Mouse (Mus musculus) liver, embryonic 14.5 days (tissue): ENCODE measurements around the gene Fbxo34. TPM values are rescaled to one million over a fixed set of nuclear protein-coding genes. Genes with fewer than 3 reads are reported as not detected.
A peak's percentile ranks its signal among the peaks of the same experiment; 100 is the strongest.

Source experiments
- ATAC-seq: fragments of 200-750 bp; cut with Nextera tagmentation; 2 replicates; pipeline ENCODE4 v1.8.0; 2017; ENCODE audit warnings: moderate number of reproducible peaks, mild to moderate bottlenecking, moderate library complexity; ENCODE audit not compliant: insufficient read depth
- DNase-seq, 3 experiments: peaks; one replicate each; pipeline ENCODE4 v3.0.0-alpha.2; 2012 to 2013; ENCODE audit warnings: low read depth in 3 of 3, low spot score in 3 of 3
- H3K27ac ChIP-seq: fragments of 300-500 bp; sonication (generic); 2 replicates; pipeline ENCODE4 v1.5.1; 2014; ENCODE audit warnings: moderate library complexity, mild to moderate bottlenecking, control low read depth, inconsistent platforms
- H3K27me3 ChIP-seq: fragments of 300-500 bp; sonication (generic); 2 replicates; pipeline ENCODE4 v1.6.1; 2014; ENCODE audit warnings: mild to moderate bottlenecking, low read length, moderate library complexity; ENCODE audit not compliant: control insufficient read depth, insufficient read depth
- H3K36me3 ChIP-seq: fragments of 300-500 bp; sonication (generic); replicated peaks from 2 replicates; pipeline ENCODE4 v1.6.1; 2014; ENCODE audit warnings: low read depth; ENCODE audit not compliant: control insufficient read depth, insufficient read depth
- H3K4me1 ChIP-seq, 2 experiments: fragments of 200-500 bp in 1 of 2; fragments of 300-500 bp in 1 of 2; sonication (generic) in 1 of 2; replicated peaks; 2 replicates each; pipeline ENCODE4 v1.6.1; 2012 to 2014; ENCODE audit warnings: antibody characterized with exemption in 1 of 2, inconsistent platforms in 1 of 2, low read length in 1 of 2; ENCODE audit not compliant: control insufficient read depth in 2 of 2, insufficient read depth in 2 of 2
- H3K4me2 ChIP-seq: fragments of 300-500 bp; sonication (generic); 2 replicates; pipeline ENCODE4 v1.6.1; 2014; ENCODE audit warnings: low read depth, mild to moderate bottlenecking, control low read depth, moderate library complexity
- H3K4me3 ChIP-seq, 2 experiments: fragments of 200-500 bp in 1 of 2; fragments of 300-500 bp in 1 of 2; sonication (generic) in 1 of 2; 2 replicates each; pipeline ENCODE4 v1.5.1; 2012 to 2014; ENCODE audit warnings: low read depth in 2 of 2, low read length in 2 of 2, mild to moderate bottlenecking in 2 of 2, control low read depth in 1 of 2, inconsistent platforms in 1 of 2, moderate library complexity in 1 of 2; ENCODE audit not compliant: insufficient read depth in 1 of 2
- H3K9ac ChIP-seq: fragments of 300-500 bp; sonication (generic); replicated peaks from 2 replicates; pipeline ENCODE4 v1.6.1; 2014; ENCODE audit warnings: mild to moderate bottlenecking, control low read depth, moderate library complexity
- H3K9me3 ChIP-seq: fragments of 300-500 bp; sonication (generic); 2 replicates; pipeline ENCODE4 v1.6.1; 2016; ENCODE audit warnings: low read length, mixed read lengths; ENCODE audit not compliant: control insufficient read depth
- CTCF ChIP-seq: IDR thresholded peaks from 2 replicates; pipeline ENCODE4 v1.5.1; 2016; ENCODE audit warnings: antibody characterized with exemption, low read depth, control low read depth
- EP300 ChIP-seq: IDR thresholded peaks from 2 replicates; pipeline ENCODE4 v1.6.1; 2016; ENCODE audit warnings: antibody characterized with exemption, low read depth
- WGBS: fragments of 180-500 bp; shearing (Covaris S2); extraction: QIAGEN DNeasy Blood & Tissue Kit; methylation state at CpG from one replicate; pipeline ENCODE4 v1.1.7; 2014; ENCODE audit not compliant: insufficient replicate concordance; 5-methylcytosine and 5-hydroxymethylcytosine counted together
- polyA plus RNA-seq, 2 experiments: library from polyadenylated mRNA; depleted of rRNA in 1 of 2; stranded (reverse) in 1 of 2; unstranded in 1 of 2; fragments of >200 nt; fragmentation: Nextera tagmentation in 1 of 2; extraction: Ambion mirVana in 1 of 2; gene quantifications; 2 replicates each; pipeline versions ENCODE4 v1.2.1 to v1.2.3; 2012 to 2014

The Fbxo34 gene
- polyA plus RNA-seq, 2 experiments: 24.4 to 33.4 TPM

DNA sequence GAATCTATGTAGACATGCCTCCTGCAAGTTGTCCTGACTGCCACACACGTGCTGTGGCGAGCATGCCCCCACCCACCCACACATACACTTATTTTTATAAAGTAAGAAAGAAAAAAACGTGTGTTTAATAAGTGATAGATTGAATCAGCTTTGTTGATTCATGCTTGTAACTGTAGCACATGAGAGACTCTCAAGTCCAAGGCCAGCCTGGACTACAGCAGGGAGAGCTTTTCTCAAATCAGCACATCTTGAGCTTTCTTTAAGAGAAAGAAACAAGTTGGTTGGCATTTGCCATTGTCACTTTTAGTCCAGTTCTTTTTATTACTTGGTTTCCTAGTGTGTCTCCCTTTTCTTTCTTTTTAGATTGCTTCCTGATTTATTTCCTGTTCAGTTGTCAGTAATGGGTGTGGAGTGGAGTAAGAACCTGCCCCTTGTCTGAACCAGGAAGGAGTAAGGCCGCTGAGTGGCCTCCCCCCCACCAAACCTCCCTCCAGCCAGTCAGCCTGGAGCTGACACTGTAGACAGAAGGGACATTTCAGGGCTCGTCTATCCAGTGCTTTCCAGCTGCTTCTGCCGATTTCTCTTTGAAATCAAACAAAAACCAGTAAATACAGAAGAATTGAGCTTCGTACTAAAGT lies 64.7 kb downstream of the Fbxo34 start:
- no peaks in the 10 kb centered on the region for H3K9me3 ChIP-seq
- peak overlapping the region; percentile 62 for H3K9ac ChIP-seq
- WGBS: 32% methylated on average over 7 of the region's 7 CpGs
- H3K4me1 ChIP-seq: peaks cover 60 to 66% of the 10 kb centered on the region in 2 experiments
- H3K27me3 ChIP-seq: no peaks in the 10 kb centered on the region
- peak overlapping the region in 1 of 2 experiments; percentile 15; a peak in 2 of 4 replicates for H3K4me3 ChIP-seq
- no peak for DNase-seq
- H3K36me3 ChIP-seq: peaks cover 13% of the 10 kb centered on the region
- peak; percentile 42; the same call in 1 of the 2 replicates for ATAC-seq
- TF ChIP-seq EP300: no peak
- TF ChIP-seq CTCF: no peak
- H3K4me2 ChIP-seq: peak overlapping the region; percentile 59
- H3K27ac ChIP-seq: peak overlapping the region; percentile 95

DNA sequence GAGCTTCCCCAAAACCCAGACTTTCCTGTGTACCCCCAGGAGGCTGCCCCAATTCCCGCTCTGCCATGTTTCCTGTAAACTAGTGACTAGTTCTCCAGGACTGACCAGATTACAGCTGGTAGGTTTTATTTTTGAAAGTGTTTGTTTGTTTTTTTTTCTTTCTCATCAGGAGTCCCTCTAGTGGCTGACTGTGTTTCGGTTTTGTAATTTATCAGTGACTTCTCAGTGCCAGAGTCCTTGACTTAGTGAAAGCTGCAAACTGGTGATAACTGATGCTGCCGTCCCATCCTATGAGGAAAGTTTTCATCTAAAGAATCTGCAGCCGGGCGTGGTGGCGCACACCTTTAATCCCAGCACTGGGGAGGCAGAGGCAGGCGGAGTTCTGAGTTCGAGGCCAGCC lies 65.4 kb downstream of the Fbxo34 start:
- no peaks in the 10 kb centered on the region for H3K27me3 ChIP-seq
- H3K4me2 ChIP-seq: peak overlapping the region; percentile 59
- peak; percentile 89 for ATAC-seq
- peak overlapping the region; percentile 62 for H3K9ac ChIP-seq
- peak overlapping the region; percentile 95 for H3K27ac ChIP-seq
- peak overlapping the region in 1 of 2 experiments; percentile 15; a peak in 1 of 4 replicates for H3K4me3 ChIP-seq
- H3K9me3 ChIP-seq: no peaks in the 10 kb centered on the region
- 25% methylated on average over 8 of the region's 8 CpGs for WGBS
- H3K36me3 ChIP-seq: peaks cover 13% of the 10 kb centered on the region
- H3K4me1 ChIP-seq: peaks cover 67 to 73% of the 10 kb centered on the region in 2 experiments
- TF ChIP-seq CTCF (peak; percentile 64), EP300 (peak; percentile 93)
- peak; percentile 89 to 95 (median 91) for DNase-seq

DNA sequence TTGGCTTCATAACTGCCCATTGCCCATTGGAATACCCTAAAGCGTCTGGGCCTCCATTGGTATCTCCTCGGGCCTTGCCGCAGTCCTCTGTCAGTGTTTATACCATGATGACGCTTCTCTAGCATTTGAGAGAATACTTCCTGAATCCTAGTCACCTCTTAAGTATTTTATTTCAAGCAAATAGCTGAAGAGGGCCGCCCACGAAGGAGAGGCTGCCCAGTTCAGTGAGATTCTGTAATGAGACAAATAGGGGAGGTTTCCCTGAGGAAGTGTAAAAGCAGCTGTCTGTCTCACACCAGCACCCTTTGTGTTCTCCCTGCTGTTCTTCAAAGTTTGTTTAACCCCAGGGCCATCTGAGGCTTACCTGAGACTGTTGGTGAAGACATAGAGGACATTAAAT lies 66.5 kb downstream of the Fbxo34 start:
- peak overlapping the region; percentile 60 for H3K27ac ChIP-seq
- H3K4me3 ChIP-seq: no peak overlapping the region
- TF ChIP-seq CTCF: no peak
- no peak for TF ChIP-seq EP300
- H3K36me3 ChIP-seq: peaks cover 13% of the 10 kb centered on the region
- ATAC-seq (no peak), DNase-seq (no peak)
- no peaks in the 10 kb centered on the region for H3K9me3 ChIP-seq
- peak overlapping the region; percentile 32 for H3K9ac ChIP-seq
- H3K4me2 ChIP-seq: no peak overlapping the region
- 82% methylated on average over 6 of the region's 6 CpGs for WGBS
- H3K4me1 ChIP-seq: peaks cover 70 to 75% of the 10 kb centered on the region in 2 experiments
- H3K27me3 ChIP-seq: no peaks in the 10 kb centered on the region

DNA sequence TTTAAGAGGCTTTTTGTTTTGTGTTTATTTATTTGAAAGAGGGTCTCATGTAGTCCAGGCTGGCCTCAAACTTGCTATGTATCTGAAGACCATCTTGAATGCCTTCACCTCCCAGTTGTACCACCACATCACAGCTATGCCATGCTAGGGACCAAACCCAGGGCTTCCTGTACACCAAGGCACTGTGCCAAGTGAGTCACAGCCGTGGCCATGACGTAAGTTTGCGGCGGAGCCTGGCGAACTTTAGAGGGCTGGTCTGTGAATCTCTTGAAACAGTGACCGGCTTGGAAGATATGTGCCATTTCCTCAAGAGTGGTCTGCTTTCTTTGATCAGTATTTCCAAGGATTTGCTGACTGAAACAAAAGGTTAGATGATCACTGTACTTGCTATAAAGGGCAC lies 68.4 kb downstream of the Fbxo34 start:
- H3K27ac ChIP-seq: peak overlapping the region; percentile 99
- DNase-seq (no peak), ATAC-seq (no peak)
- H3K36me3 ChIP-seq: peaks cover 12% of the 10 kb centered on the region
- no peak for TF ChIP-seq CTCF
- no peak for TF ChIP-seq EP300
- peaks cover 75 to 77% of the 10 kb centered on the region in 2 experiments for H3K4me1 ChIP-seq
- no peak overlapping the region for H3K4me3 ChIP-seq
- no peaks in the 10 kb centered on the region for H3K9me3 ChIP-seq
- H3K4me2 ChIP-seq: no peak overlapping the region
- no peak overlapping the region for H3K9ac ChIP-seq
- no peaks in the 10 kb centered on the region for H3K27me3 ChIP-seq
- 79% methylated on average over 6 of the region's 6 CpGs for WGBS

DNA sequence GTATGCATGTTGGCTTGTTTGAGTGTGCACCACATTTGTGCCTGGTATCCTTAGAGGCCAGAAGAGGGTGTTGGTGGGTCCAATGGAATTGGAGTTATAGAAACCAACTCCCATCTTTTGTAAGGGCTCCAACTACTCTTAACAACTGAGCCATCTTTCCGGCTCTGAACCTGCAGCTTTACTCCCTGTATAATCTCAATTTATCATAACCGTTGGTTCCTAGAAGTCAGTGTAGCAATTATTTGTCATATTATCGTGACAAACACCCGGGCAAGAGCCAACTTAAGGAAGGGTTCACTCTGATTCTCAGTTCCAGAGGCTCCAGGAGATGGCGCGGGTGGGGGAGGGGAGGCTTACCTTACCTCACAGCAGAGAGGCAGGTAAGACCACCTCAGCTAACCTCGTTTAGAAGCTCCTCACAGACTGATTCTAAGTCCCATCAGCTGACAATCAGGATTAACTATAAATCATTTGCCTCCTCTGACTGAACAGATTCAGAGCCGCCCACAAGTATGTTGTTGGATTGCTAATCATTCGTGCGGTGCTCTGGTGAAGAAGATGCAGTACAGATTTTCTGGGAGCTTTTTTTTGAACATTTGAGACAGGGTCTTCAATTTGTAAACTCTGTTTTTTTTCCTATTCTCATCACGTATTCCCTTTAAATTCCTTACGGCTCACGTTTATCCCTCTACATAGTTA lies 70.7 kb downstream of the Fbxo34 start:
- Histone ChIP-seq H3K9me3 (no peaks in the 10 kb centered on the region), H3K27ac (peak overlapping the region; percentile 99), H3K4me3 (no peak overlapping the region), H3K4me2 (peak overlapping the region; percentile 78), H3K27me3 (no peaks in the 10 kb centered on the region), H3K9ac (peak overlapping the region; percentile 79), H3K36me3 (peaks cover 4% of the 10 kb centered on the region; the same call in 1 of the 2 replicates), H3K4me1 (peaks cover 75 to 77% of the 10 kb centered on the region in 2 experiments)
- no peak for DNase-seq
- WGBS: 55% methylated on average over 13 of the region's 13 CpGs
- no peak for ATAC-seq
- TF ChIP-seq CTCF (no peak), EP300 (peak; percentile 62)
